Mouse (Mus musculus) intestine, embryonic 16.5 days (tissue): ENCODE data around the gene Lrrc66. TPM values are rescaled to one million over a fixed set of nuclear protein-coding genes. Genes with fewer than 3 reads are reported as not detected.
A peak's percentile ranks its signal among the peaks of the same experiment; 100 is the strongest.

ENCODE experiments used
- ATAC-seq: fragments of 200-750 bp; cut with Nextera tagmentation; 2 replicates; pipeline ENCODE4 v1.8.0; 2017; ENCODE audit warnings: moderate TSS enrichment, moderate library complexity
- H3K27ac ChIP-seq: fragments of 300-500 bp; sonication (generic); 2 replicates; pipeline ENCODE4 v1.5.1; 2014; ENCODE audit warnings: mild to moderate bottlenecking, low read length
- H3K27me3 ChIP-seq: fragments of 300-500 bp; sonication (generic); replicated peaks from 2 replicates; pipeline ENCODE4 v1.6.1; 2014; ENCODE audit warnings: low read length, control low read depth, mixed read lengths; ENCODE audit not compliant: control insufficient read depth, insufficient read depth
- H3K36me3 ChIP-seq: fragments of 300-500 bp; sonication (generic); 2 replicates; pipeline ENCODE4 v1.6.1; 2014; ENCODE audit warnings: low read length, control low read depth; ENCODE audit not compliant: control insufficient read depth, insufficient read depth
- H3K4me1 ChIP-seq: fragments of 300-500 bp; sonication (generic); 2 replicates; pipeline ENCODE4 v1.6.1; 2014; ENCODE audit warnings: low read length, control low read depth, mixed read lengths; ENCODE audit not compliant: control insufficient read depth, insufficient read depth
- H3K4me2 ChIP-seq: fragments of 300-500 bp; sonication (generic); 2 replicates; pipeline ENCODE4 v1.6.1; 2014; ENCODE audit warnings: low read depth, low read length, control low read depth
- H3K4me3 ChIP-seq: fragments of 300-500 bp; sonication (generic); 2 replicates; pipeline ENCODE4 v1.5.1; 2014; ENCODE audit warnings: mild to moderate bottlenecking, low read length
- H3K9ac ChIP-seq: fragments of 300-500 bp; sonication (generic); 2 replicates; pipeline ENCODE4 v1.6.1; 2014; ENCODE audit warnings: low read depth, low read length
- H3K9me3 ChIP-seq: fragments of 300-500 bp; sonication (generic); 2 replicates; pipeline ENCODE4 v1.6.1; 2016; ENCODE audit warnings: low read length, control low read depth; ENCODE audit not compliant: control insufficient read depth
- whole genome bisulfite sequencing: fragments of 180-500 bp; shearing (Covaris S2); extraction: QIAGEN DNeasy Blood & Tissue Kit; methylation state at CpG from one replicate; pipeline ENCODE4 v1.1.7; 2014; 5-methylcytosine and 5-hydroxymethylcytosine counted together
- polyA plus RNA-seq: library from polyadenylated mRNA; unstranded; fragments of >200 nt; fragmentation: Nextera tagmentation; extraction: Ambion mirVana; gene quantifications from 2 replicates; pipeline ENCODE4 v1.2.1, GENCODE M21; 2015

Gene Lrrc66
- polyA plus RNA-seq, 1 experiment from 2014 or later: 7.2 TPM

GRCm38 (mm10) chr5:73647261-73647900 lies 15.1 kb upstream of the Lrrc66 start, which contains the start of gene Sgcb:
Gene Sgcb, minus strand, starts transcription at chr5:73647790.
- Histone ChIP-seq H3K36me3 (no peaks in the 10 kb centered on the region), H3K9ac (peak within 1 kb of the TSS; percentile 83), H3K4me3 (peak within 1 kb of the TSS; percentile 84), H3K4me2 (peak within 1 kb of the TSS; percentile 93), H3K4me1 (peaks cover 21% of the 10 kb centered on the region), H3K27me3 (peaks cover 35% of the 10 kb centered on the region), H3K27ac (no peak within 1 kb of the TSS; the same call in 1 of the 2 replicates), H3K9me3 (no peaks in the 10 kb centered on the region)
- under 1% methylated on average over 51 of the region's 62 CpGs for whole genome bisulfite sequencing
- peak; percentile 85 for ATAC-seq

- H3K27me3 ChIP-seq: no peaks in the 10 kb centered on the region
- no peaks in the 10 kb centered on the region for H3K9me3 ChIP-seq
- H3K9ac ChIP-seq: no peak overlapping the region
- H3K36me3 ChIP-seq: no peaks in the 10 kb centered on the region
- no peaks in the 10 kb centered on the region for H3K4me1 ChIP-seq
- no peak overlapping the region for H3K27ac ChIP-seq
- 84% methylated on average over 4 of the region's 4 CpGs for WGBS
- ATAC-seq: no peak
- H3K4me3 ChIP-seq: no peak overlapping the region
- no peak overlapping the region for H3K4me2 ChIP-seq
Observed at GRCm38 (mm10) chr5:73642091-73642490, 9.8 kb upstream of the Lrrc66 start.

DNA sequence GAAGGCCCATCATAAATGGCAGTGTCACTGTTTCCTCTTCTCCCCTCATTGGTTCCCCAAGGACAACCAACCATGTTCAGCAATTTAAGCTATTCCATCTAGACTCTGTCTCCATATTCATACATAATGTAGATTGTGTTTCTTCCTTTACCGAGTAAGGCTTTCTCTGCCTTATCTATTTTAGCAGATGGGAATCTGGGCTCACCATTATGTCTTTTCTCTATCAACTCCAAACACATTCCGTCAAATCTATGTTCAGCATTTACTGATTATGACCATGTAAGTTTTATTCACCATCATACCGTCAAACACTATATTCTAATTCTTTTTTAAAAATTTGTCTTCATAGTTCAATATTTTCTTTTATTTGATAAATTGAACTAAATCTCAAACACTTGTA lies 8.7 kb upstream of the Lrrc66 start:
- H3K4me2 ChIP-seq: no peak overlapping the region
- H3K4me1 ChIP-seq: no peaks in the 10 kb centered on the region
- H3K27me3 ChIP-seq: no peaks in the 10 kb centered on the region
- H3K4me3 ChIP-seq: no peak overlapping the region
- H3K27ac ChIP-seq: no peak overlapping the region
- no peak overlapping the region for H3K9ac ChIP-seq
- 92% methylated on average over 3 of the region's 3 CpGs for WGBS
- no peaks in the 10 kb centered on the region for H3K9me3 ChIP-seq
- no peaks in the 10 kb centered on the region for H3K36me3 ChIP-seq
- no peak for ATAC-seq

DNA sequence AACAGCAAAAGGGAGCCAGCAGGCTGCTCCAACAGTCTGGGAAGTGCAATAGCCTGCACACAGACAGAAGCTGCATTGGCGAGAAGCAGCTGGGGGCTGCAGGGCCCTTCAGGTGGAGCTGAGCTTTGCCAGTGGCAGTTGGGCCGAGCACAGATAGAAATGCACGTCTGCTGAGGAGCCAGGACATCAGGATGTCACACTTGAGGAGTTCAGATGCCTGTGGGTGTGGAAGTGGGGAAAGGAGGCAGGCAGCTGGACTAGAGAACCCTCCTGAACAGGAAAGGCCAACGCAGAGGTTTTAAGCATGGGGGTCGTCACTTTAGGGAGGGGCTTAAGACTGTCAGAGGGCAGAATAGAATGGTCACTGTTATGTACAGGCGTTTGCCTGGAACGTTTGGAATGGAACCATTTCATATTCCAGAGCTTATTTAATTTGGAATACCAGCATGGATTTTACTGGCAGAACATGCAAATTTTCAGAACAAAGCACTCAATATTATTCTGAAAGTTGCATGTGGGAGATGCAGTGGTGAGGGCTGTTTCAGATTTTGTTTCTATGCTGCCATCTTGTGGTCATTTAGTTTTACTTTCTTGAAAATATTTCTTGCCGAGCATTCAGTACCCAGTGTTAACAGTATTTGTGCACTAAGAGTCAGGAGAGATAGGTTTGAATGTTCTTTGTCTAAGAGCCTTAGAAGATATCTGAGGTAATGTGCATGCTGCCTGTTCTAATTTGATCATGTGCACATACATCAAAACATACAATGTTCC lies 5.2 kb upstream of the Lrrc66 start:
- Histone ChIP-seq H3K4me3 (no peak overlapping the region), H3K27me3 (no peaks in the 10 kb centered on the region)

DNA sequence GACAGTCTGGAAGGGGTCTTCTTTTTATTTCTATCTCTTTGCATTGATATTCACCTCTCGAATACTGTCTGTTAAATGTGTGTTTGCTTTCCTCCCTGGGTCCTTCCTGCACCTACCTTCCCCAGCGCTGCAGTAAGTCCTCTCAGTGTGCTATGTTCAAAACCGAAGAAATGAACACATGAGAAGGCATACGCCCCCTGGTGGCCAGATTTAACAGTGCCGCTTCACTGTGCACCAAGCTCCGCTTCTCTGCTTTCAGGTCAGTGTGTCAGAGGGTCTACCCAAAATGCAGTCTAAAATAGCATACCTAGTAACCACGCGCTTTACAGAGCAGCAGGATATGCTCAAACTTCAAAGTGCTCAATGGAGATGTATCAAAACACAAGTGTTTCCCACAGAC lies 815 bp upstream of the Lrrc66 start:
- Histone ChIP-seq H3K4me2 (no peak overlapping the region), H3K36me3 (no peaks in the 10 kb centered on the region), H3K9ac (no peak overlapping the region), H3K27ac (no peak overlapping the region), H3K27me3 (no peaks in the 10 kb centered on the region), H3K9me3 (no peaks in the 10 kb centered on the region), H3K4me1 (no peaks in the 10 kb centered on the region), H3K4me3 (no peak overlapping the region)
- no peak for ATAC-seq
- 59% methylated on average over 8 of the region's 8 CpGs for WGBS

More for the DNA sequence above, 5.2 kb upstream of the Lrrc66 start:
- Histone ChIP-seq H3K9me3 (no peaks in the 10 kb centered on the region), H3K27ac (no peak overlapping the region), H3K4me2 (no peak overlapping the region), H3K9ac (no peak overlapping the region), H3K4me1 (no peaks in the 10 kb centered on the region), H3K36me3 (no peaks in the 10 kb centered on the region)
- ATAC-seq: peak; percentile 59; the same call in 1 of the 2 replicates
- WGBS: 45% methylated on average over 8 of the region's 8 CpGs

DNA sequence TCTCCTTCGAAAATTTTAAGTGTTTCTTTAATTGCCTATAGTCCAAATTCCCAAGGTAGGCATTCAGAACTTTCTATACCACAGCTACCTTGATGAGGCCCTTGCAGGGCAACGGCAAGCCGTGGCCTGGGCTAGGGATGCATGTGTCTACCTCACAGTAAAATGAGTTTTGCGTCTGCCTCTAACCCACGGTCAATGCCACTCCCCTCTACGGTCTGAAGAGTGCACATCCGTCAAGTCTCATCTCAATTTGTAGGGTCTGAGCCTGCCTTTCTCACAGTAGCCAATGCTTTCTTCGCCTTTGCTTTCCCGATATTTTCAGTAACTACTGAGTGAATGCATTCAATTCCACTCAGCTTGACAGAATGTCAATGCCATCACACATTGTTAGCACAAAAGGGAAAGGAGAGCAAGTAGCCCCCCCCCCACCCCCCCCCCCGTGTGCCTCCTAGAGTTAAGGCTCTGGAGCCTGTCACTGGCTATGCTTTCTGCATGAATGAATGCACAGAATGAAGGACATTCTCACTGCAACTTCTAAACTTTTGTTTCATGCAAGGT lies 1.2 kb downstream of the Lrrc66 start:
- Histone ChIP-seq H3K27me3 (no peaks in the 10 kb centered on the region), H3K9me3 (no peaks in the 10 kb centered on the region), H3K36me3 (no peaks in the 10 kb centered on the region), H3K27ac (peak overlapping the region; percentile 52; the same call in 1 of the 2 replicates), H3K9ac (no peak overlapping the region), H3K4me3 (no peak overlapping the region), H3K4me1 (0 out of 2 replicates have a peak, but pooled peaks cover under 1% of the 10 kb centered on the region), H3K4me2 (no peak overlapping the region)
- 74% methylated on average over 10 of the region's 10 CpGs for WGBS
- no peak for ATAC-seq

DNA sequence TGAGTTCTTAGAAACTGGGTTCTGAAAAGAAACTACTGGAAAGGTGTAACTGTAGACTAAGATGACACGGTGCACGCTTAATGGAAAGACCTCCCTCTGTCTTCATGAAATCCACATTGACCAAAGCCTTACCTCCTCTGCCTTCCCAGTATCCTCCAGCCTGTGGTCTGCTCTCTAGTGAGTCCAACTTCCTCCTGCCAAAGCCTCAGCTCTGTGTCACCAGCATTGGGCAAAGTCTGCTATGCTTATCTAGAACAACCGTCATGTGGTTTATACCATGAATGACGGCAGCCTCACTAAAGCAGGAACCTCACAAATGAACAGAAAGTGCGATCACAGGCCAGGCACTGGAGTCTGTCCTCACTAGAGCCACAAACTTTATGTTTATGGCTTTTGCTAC lies 2.2 kb downstream of the Lrrc66 start:
- Histone ChIP-seq H3K9ac (no peak overlapping the region), H3K9me3 (no peaks in the 10 kb centered on the region), H3K27me3 (no peaks in the 10 kb centered on the region), H3K27ac (peak overlapping the region; percentile 72), H3K4me2 (0 out of 2 replicates have a peak overlapping the region, but pooled peaks have one; percentile 21), H3K36me3 (no peaks in the 10 kb centered on the region), H3K4me1 (peaks cover 2% of the 10 kb centered on the region; the same call in 1 of the 2 replicates), H3K4me3 (no peak overlapping the region)
- ATAC-seq: peak; percentile 94
- WGBS: 64% methylated on average over 5 of the region's 5 CpGs

DNA sequence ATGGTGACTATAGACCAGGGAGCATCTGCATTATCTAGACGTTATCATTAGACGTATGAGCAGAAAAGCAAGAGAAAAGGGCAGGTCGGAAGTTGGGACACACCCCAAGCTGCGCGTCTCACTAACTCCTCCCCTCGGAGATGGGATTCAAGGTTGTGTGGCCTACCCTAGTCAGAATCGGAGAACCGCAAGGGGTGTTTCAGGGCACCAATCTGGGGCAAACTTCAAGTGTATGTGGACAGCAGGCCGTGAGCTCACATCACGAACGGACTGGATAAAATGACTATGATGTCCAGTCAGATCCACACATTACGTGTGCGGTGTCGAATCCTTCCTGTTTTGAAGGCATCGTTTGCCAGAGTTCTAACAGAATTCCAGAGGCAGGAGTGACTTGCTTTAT lies 4.3 kb downstream of the Lrrc66 start:
- Histone ChIP-seq H3K9me3 (no peaks in the 10 kb centered on the region), H3K9ac (no peak overlapping the region), H3K27me3 (no peaks in the 10 kb centered on the region), H3K4me1 (peaks cover 5% of the 10 kb centered on the region; the same call in 1 of the 2 replicates), H3K4me2 (no peak overlapping the region), H3K27ac (no peak overlapping the region), H3K4me3 (no peak overlapping the region), H3K36me3 (no peaks in the 10 kb centered on the region)
- ATAC-seq: no peak
- 77% methylated on average over 15 of the region's 15 CpGs for WGBS

- no peak overlapping the region for H3K4me3 ChIP-seq
- 67% methylated on average over 4 of the region's 4 CpGs for WGBS
- H3K36me3 ChIP-seq: no peaks in the 10 kb centered on the region
- H3K27me3 ChIP-seq: no peaks in the 10 kb centered on the region
- no peak overlapping the region for H3K27ac ChIP-seq
- peaks cover 5% of the 10 kb centered on the region; the same call in 1 of the 2 replicates for H3K4me1 ChIP-seq
- H3K4me2 ChIP-seq: no peak overlapping the region
- H3K9ac ChIP-seq: no peak overlapping the region
- no peak for ATAC-seq
- H3K9me3 ChIP-seq: no peaks in the 10 kb centered on the region
Observed at GRCm38 (mm10) chr5:73627559-73627958, 4.8 kb downstream of the Lrrc66 start.
